Mouse (Mus musculus) forebrain, embryonic 12.5 days (tissue): ENCODE measurements around the gene Vps8. TPM values are rescaled to one million over a fixed set of nuclear protein-coding genes. Genes with fewer than 3 reads are reported as not detected.

Source experiments
- ATAC-seq: fragments of 200-750 bp; cut with Nextera tagmentation; 2 replicates; pipeline ENCODE4 v1.8.0; 2017; ENCODE audit warnings: moderate TSS enrichment; ENCODE audit not compliant: low FRiP score
- H3K27ac ChIP-seq: fragments of 300-500 bp; sonication (generic); 2 replicates; pipeline ENCODE4 v1.5.1; 2016; ENCODE audit warnings: mild to moderate bottlenecking
- H3K27me3 ChIP-seq: fragments of 300-500 bp; sonication (generic); 2 replicates; pipeline ENCODE4 v1.6.1; 2016; ENCODE audit warnings: mild to moderate bottlenecking
- H3K36me3 ChIP-seq: fragments of 300-500 bp; sonication (generic); replicated peaks from 2 replicates; pipeline ENCODE4 v1.6.1; 2016; ENCODE audit warnings: mild to moderate bottlenecking
- H3K4me1 ChIP-seq: fragments of 300-500 bp; sonication (generic); 2 replicates; pipeline ENCODE4 v1.6.1; 2016
- H3K4me2 ChIP-seq: fragments of 300-500 bp; sonication (generic); 2 replicates; pipeline ENCODE4 v1.6.1; 2016; ENCODE audit warnings: mild to moderate bottlenecking, moderate library complexity
- H3K4me3 ChIP-seq: fragments of 300-500 bp; sonication (generic); replicated peaks from 2 replicates; pipeline ENCODE4 v1.5.1; 2016; ENCODE audit warnings: mild to moderate bottlenecking
- H3K9ac ChIP-seq: fragments of 300-500 bp; sonication (generic); 2 replicates; pipeline ENCODE4 v1.6.1; 2016; ENCODE audit warnings: mild to moderate bottlenecking
- H3K9me3 ChIP-seq: fragments of 300-500 bp; sonication (generic); 2 replicates; pipeline ENCODE4 v1.6.1; 2016
- whole genome bisulfite sequencing: fragments of 180-500 bp; shearing (Covaris S2); methylation state at CpG from one replicate; pipeline ENCODE4 v1.1.7; 2016; 5-methylcytosine and 5-hydroxymethylcytosine counted together
- polyA plus RNA-seq: library from polyadenylated mRNA; unstranded; fragments of >200 nt; fragmentation: Nextera tagmentation; extraction: Ambion mirVana; gene quantifications from 2 replicates; pipeline ENCODE4 v1.2.1, GENCODE M21; 2016

Gene Vps8
- polyA plus RNA-seq, 1 experiment from 2014 or later: 30.1 TPM

DNA sequence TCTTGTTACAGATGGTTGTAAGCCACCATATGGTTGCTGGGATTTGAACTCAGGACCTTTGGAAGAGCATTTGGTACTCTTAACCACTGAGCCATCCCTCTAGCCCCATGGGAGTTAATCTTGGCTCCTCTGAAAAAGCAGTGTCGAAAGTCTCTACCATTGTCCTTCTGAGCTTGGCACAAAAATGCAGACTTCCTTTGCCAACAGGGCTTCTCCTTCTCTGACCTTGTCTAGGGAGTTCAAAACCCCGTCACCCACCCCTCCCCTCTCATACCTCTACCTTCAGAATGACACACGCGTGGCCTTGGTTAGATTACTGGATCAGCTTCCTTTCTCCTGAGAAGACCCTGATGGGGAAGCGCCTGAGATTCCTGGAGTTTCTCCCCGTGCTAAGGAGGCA lies 71.8 kb downstream of the Vps8 start:
- no peaks in the 10 kb centered on the region for H3K9me3 ChIP-seq
- WGBS: 94% methylated on average over 6 of the region's 6 CpGs
- H3K4me1 ChIP-seq: peaks cover 6% of the 10 kb centered on the region; the same call in 1 of the 2 replicates
- H3K4me2 ChIP-seq: no peak overlapping the region
- H3K27ac ChIP-seq: no peak overlapping the region
- H3K27me3 ChIP-seq: no peaks in the 10 kb centered on the region
- H3K4me3 ChIP-seq: no peak overlapping the region
- ATAC-seq: no peak
- 0 out of 2 replicates have a peak, but pooled peaks cover 4% of the 10 kb centered on the region for H3K36me3 ChIP-seq
- no peak overlapping the region for H3K9ac ChIP-seq

DNA sequence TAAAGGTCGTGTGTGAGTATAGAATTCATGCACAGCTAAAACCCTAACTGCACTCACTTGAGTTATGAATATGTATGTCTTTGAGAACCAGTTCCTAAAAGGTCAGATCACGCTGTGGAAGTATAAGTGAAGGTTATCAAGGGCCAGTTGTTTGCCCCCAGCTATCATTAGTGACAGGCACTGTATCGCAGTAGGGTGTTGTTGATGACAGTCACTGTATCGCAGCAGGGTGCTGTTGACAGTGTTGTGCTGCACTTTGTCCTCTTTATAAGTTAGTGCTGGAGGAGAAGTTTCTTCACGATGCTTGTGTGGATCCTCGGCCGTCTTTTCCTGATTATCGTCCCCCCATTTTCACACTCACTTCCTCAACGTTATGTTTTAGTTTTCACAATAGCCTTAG lies 73.9 kb downstream of the Vps8 start:
- H3K27me3 ChIP-seq: no peaks in the 10 kb centered on the region
- H3K27ac ChIP-seq: no peak overlapping the region
- 93% methylated on average over 9 of the region's 9 CpGs for WGBS
- peaks cover 6% of the 10 kb centered on the region; the same call in 1 of the 2 replicates for H3K4me1 ChIP-seq
- no peak for ATAC-seq
- peaks cover 4% of the 10 kb centered on the region; the same call in 1 of the 2 replicates for H3K36me3 ChIP-seq
- no peak overlapping the region for H3K9ac ChIP-seq
- no peaks in the 10 kb centered on the region for H3K9me3 ChIP-seq
- H3K4me2 ChIP-seq: no peak overlapping the region
- no peak overlapping the region for H3K4me3 ChIP-seq

DNA sequence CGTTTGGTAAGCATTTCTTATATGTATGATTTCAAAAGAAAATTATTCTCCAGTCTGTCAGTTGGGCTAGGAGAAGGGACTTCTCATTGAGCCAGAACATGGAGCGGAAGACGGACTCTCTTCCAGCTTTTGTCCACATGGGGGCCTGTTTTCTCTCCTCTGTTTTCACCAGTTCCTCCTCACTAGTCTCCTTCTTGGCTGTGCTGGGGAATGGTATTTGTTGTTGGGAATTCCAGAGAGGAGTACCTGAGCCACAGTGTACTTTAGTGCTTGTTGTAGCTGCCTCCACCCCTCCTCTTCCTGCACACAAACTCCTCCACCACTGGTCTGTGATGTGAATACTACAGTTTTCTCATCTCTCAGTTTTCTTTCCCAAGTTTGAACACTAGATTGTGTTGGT lies 74.7 kb downstream of the Vps8 start:
- H3K36me3 ChIP-seq: peaks cover 4% of the 10 kb centered on the region; the same call in 1 of the 2 replicates
- H3K27me3 ChIP-seq: no peaks in the 10 kb centered on the region
- no peak overlapping the region for H3K4me2 ChIP-seq
- no peak overlapping the region for H3K27ac ChIP-seq
- H3K9me3 ChIP-seq: no peaks in the 10 kb centered on the region
- no peak for ATAC-seq
- no peak overlapping the region for H3K4me3 ChIP-seq
- H3K4me1 ChIP-seq: peaks cover 5% of the 10 kb centered on the region; the same call in 1 of the 2 replicates
- no peak overlapping the region for H3K9ac ChIP-seq
- 67% methylated on average over 3 of the region's 3 CpGs for WGBS

DNA sequence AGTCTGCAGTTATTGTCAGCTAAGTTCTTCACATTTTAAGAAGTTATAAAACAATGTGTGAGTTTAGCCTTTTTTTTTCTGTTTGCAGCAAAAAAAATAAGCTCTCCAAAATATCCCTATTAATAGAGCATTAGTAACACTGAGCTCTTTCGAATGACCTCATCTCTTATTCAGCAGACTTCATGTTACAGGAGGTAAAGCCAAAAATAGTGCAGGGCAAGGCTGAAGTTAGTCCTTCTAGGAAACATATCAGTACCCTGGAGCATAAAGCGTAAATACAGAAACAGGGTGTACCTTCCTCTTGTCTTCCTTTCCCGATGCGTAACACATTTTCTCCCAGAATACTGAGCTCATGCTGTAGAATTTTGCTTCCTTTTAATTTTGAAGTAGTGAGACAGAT lies 76.1 kb downstream of the Vps8 start:
- Histone ChIP-seq H3K27me3 (no peaks in the 10 kb centered on the region), H3K9me3 (no peaks in the 10 kb centered on the region), H3K4me3 (no peak overlapping the region), H3K4me1 (no peaks in the 10 kb centered on the region), H3K36me3 (peaks cover 4% of the 10 kb centered on the region; the same call in 1 of the 2 replicates), H3K4me2 (no peak overlapping the region), H3K27ac (no peak overlapping the region), H3K9ac (no peak overlapping the region)
- WGBS: 98% methylated on average over 4 of the region's 4 CpGs
- no peak for ATAC-seq

DNA sequence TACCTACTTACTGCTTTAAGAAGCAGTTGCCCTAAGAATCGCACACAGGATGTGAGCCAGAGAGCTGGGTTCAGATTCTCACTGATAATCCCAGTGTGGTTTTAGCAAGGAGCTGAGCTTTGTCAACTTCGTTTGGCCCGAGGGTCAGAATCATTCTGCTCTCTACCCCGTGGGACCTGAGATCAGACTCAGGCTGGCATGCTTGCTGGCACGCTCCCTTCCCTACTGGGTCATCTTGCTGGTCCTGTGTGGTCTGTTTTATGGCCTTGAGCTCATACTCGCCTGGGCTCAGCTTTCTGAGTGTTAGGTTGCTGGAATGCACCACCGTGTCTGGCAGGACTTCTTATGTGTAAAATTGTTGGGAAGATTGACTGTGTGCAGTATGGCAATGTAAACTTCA lies 76.7 kb downstream of the Vps8 start:
- Histone ChIP-seq H3K4me2 (no peak overlapping the region), H3K4me1 (no peaks in the 10 kb centered on the region), H3K27me3 (no peaks in the 10 kb centered on the region), H3K4me3 (no peak overlapping the region), H3K9ac (no peak overlapping the region), H3K27ac (no peak overlapping the region), H3K36me3 (peaks cover 4% of the 10 kb centered on the region; the same call in 1 of the 2 replicates), H3K9me3 (no peaks in the 10 kb centered on the region)
- WGBS: 85% methylated on average over 7 of the region's 7 CpGs
- ATAC-seq: no peak

DNA sequence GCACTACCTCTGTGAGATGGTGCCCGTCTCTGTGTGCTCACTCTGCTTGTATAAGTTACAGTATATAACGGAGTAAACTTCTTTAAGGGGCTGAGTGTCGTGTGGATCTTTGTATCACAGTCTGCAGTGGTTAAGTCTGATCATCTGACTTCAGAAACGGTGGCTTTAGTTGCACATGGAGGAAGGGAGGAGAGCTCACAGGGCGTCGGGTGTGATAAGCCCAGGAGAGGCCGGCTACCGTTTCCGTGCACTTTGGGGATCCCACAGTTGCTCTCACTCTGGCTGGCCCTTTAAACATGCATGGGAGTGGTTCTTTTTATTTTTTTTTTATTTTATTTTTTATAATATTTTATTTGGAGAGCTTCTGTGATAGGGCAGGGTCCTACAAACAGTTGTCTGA lies 95.9 kb downstream of the Vps8 start:
- no peaks in the 10 kb centered on the region for H3K9me3 ChIP-seq
- H3K36me3 ChIP-seq: peaks cover 2% of the 10 kb centered on the region; the same call in 1 of the 2 replicates
- H3K4me3 ChIP-seq: no peak overlapping the region
- H3K4me1 ChIP-seq: no peaks in the 10 kb centered on the region
- no peak overlapping the region for H3K9ac ChIP-seq
- WGBS: 89% methylated on average over 9 of the region's 9 CpGs
- ATAC-seq: no peak
- H3K27me3 ChIP-seq: no peaks in the 10 kb centered on the region
- H3K4me2 ChIP-seq: no peak overlapping the region
- H3K27ac ChIP-seq: no peak overlapping the region

DNA sequence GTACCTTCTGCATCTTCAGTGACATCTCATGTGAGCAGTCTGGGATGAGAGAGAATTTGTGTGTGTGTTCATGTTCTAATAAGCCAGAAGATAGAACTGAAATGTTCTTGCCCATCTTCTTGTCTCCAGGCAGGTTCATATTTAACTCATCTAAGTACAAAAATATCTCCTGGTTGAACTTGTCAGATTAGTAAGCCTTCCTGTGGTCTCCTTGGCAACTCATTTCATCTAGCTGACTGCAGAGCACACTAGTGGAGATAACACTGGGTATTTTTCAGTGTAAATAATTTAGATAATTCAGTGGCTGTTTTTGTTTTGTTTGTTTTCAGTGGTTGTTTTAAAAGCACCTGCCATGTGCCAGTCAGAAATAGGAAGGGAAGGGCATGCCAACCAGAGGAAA lies 96.9 kb downstream of the Vps8 start:
- H3K36me3 ChIP-seq: no peaks in the 10 kb centered on the region
- H3K9ac ChIP-seq: no peak overlapping the region
- no peak for ATAC-seq
- H3K27ac ChIP-seq: no peak overlapping the region
- no peak overlapping the region for H3K4me3 ChIP-seq
- H3K4me2 ChIP-seq: no peak overlapping the region
- no peaks in the 10 kb centered on the region for H3K9me3 ChIP-seq
- H3K4me1 ChIP-seq: no peaks in the 10 kb centered on the region
- no peaks in the 10 kb centered on the region for H3K27me3 ChIP-seq

DNA sequence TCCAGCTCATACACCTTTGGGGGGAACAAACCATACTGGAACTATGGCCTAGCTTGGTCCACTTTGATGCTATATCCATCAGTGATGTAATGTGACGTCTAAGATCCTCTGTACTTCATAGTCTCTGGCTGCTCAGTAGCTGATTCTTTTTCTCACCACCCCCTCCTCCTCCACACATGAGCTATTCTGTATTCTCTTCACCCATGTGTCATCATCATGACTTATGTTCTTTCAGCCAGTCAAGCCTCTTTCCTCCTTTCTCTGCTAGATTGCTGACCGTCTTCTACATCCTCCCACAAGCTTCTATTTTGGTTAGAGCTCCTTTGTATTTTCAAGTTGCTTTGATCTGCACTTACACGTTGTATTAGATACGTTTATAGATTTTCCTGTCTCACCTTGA lies 100.8 kb downstream of the Vps8 start:
- Histone ChIP-seq H3K4me1 (no peaks in the 10 kb centered on the region), H3K27ac (no peak overlapping the region), H3K4me2 (no peak overlapping the region), H3K27me3 (no peaks in the 10 kb centered on the region), H3K9ac (no peak overlapping the region), H3K36me3 (no peaks in the 10 kb centered on the region), H3K9me3 (no peaks in the 10 kb centered on the region), H3K4me3 (no peak overlapping the region)
- WGBS: 89% methylated on average over 4 of the region's 4 CpGs
- no peak for ATAC-seq

DNA sequence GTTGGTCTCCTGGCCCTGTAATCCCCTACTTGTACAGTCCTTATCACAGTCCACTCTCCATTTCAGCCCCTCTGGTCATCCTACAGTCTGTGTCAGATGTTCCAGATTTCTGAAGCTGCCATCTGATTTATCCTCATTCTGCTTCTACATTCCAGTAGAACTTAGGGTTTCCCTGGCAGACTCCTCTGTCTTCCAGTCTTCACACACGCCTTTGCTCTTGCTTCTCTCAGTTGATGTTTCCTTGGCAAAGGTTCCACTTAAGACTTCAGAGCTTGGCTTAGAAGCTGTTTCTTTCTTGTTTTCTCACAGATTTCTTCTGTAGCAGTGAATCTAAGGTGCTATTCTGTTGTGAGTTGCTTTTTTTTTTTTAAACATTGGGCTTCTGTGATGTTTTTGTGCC lies 102.5 kb downstream of the Vps8 start:
- no peak overlapping the region for H3K4me2 ChIP-seq
- H3K9me3 ChIP-seq: no peaks in the 10 kb centered on the region
- no peak overlapping the region for H3K4me3 ChIP-seq
- no peaks in the 10 kb centered on the region for H3K27me3 ChIP-seq
- H3K27ac ChIP-seq: no peak overlapping the region
- H3K36me3 ChIP-seq: no peaks in the 10 kb centered on the region
- WGBS: 94% methylated on average over 1 of the region's 1 CpGs
- H3K4me1 ChIP-seq: no peaks in the 10 kb centered on the region
- H3K9ac ChIP-seq: no peak overlapping the region
- ATAC-seq: no peak

DNA sequence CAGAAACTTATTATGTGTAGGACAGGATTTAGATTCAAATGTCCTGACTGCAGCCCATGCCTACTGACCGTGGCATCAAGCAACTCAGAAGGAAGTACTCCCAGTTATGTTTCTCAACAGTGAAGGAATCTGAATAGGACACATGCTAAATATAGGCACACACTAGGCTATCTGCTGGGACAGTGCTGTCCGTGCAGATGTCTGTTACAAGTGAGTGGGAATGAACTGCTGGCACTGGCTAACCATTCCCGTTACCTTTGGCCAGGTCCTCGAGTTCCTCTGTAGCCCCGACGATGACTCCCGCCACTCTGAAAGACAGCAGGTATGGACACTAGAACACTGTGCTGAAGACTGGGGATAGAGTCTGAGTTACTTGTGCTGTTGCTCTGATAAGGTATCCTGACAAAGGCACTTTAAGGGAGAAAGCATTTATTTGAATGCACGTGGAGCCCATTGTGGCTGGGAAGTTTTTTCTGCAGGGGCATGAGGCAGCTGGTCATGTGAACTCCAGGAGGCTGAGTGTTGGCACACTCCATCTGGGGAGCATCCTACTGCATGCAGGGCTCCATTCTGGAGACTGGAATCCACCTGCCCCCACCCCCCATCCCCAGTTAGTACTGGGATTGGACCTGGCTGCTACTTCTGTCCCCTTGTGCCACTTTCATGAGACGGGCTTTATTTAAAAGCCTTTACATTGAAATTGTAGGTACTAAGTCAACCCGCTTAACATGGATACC lies 104.5 kb downstream of the Vps8 start:
- no peak overlapping the region for H3K9ac ChIP-seq
- H3K36me3 ChIP-seq: no peaks in the 10 kb centered on the region
- H3K4me1 ChIP-seq: no peaks in the 10 kb centered on the region
- ATAC-seq: no peak
- H3K4me3 ChIP-seq: no peak overlapping the region
- WGBS: 93% methylated on average over 10 of the region's 10 CpGs
- H3K4me2 ChIP-seq: no peak overlapping the region
- H3K27me3 ChIP-seq: no peaks in the 10 kb centered on the region
- H3K27ac ChIP-seq: no peak overlapping the region
- H3K9me3 ChIP-seq: no peaks in the 10 kb centered on the region

DNA sequence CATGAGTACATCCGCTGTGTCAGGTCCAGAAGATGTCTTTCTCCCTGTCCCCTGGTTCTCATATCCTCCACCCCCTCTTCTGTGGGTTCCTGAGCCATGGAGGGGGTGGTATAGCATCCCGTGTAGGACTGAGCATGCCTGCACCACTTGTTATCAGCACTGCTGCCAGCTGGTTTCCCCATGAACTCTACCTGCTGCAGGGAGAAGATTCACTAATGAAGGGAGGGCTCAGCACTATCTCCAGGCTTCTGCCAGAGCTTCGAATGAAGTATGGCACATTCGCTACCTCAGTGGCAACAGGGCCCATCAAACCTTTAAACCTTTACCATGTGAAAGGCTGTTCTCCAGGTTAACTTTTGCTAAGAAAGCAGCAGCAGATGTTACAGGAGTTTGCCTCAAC lies 110.6 kb downstream of the Vps8 start:
- no peaks in the 10 kb centered on the region for H3K9me3 ChIP-seq
- WGBS: 78% methylated on average over 4 of the region's 4 CpGs
- H3K4me2 ChIP-seq: no peak overlapping the region

DNA sequence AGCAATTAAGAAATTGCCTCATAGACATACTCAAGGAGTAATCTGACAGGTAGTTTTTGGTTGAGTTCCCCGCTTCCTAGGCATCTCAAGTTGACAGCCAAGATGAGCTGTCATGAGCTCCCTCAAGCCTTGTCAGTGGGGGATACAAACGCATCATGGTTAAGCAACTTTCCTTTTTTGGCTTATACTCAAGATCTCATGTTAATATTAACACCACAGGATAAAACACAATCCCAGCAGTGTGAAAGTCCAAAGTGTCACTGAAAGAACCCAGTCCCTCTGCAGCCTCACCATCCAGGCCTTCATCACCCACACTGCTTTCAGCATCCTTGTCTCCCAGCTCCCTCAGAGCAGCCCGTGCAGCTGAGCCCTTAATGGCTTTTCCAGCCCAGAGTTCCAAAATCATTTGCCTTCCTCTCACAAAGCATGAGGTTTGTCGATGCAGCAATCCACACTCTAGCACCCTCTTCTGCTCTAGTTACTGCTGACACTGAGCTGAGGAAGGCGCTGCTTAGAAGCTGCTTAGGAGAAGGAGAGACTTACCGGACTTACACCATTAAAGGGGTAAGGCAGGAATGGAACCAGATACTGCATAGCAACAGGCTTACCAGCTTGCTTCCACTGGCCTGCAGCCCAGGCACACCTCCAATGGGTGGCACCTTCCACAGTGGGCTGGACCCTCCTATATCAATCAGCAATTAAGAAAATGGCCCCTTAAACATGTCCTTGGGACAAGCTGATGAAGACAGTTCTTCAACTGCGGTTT lies 113.5 kb downstream of the Vps8 start:
- Histone ChIP-seq H3K27ac (no peak overlapping the region), H3K27me3 (no peaks in the 10 kb centered on the region), H3K4me1 (no peaks in the 10 kb centered on the region), H3K9me3 (no peaks in the 10 kb centered on the region), H3K36me3 (0 out of 2 replicates have a peak, but pooled peaks cover 3% of the 10 kb centered on the region), H3K9ac (no peak overlapping the region), H3K4me2 (no peak overlapping the region), H3K4me3 (no peak overlapping the region)
- 88% methylated on average over 7 of the region's 7 CpGs for WGBS
- ATAC-seq: no peak

More for the DNA sequence above, 110.6 kb downstream of the Vps8 start:
- Histone ChIP-seq H3K9ac (no peak overlapping the region), H3K36me3 (0 out of 2 replicates have a peak, but pooled peaks cover 3% of the 10 kb centered on the region), H3K4me3 (no peak overlapping the region), H3K4me1 (no peaks in the 10 kb centered on the region), H3K27ac (no peak overlapping the region), H3K27me3 (no peaks in the 10 kb centered on the region)
- no peak for ATAC-seq
